Mouse (Mus musculus) forebrain, embryonic 14.5 days (tissue): Measurements from ENCODE around the gene Olfr786. TPM values are rescaled to one million over a fixed set of nuclear protein-coding genes. Genes with fewer than 3 reads are reported as not detected.

Experiments used
- polyA plus RNA-seq: library from polyadenylated mRNA; unstranded; fragments of >200 nt; fragmentation: Nextera tagmentation; extraction: Ambion mirVana; gene quantifications from 2 replicates; pipeline ENCODE4 v1.2.1, GENCODE M21; 2014

Gene Olfr786
- polyA plus RNA-seq, 1 experiment from 2014 or later: not detected

Other genes starting within 250 kb of the Olfr786 start
- not detected in 2 replicates for gene Olfr772, start 249.4 kb upstream of the Olfr786 start, polyA plus RNA-seq
- not detected in 2 replicates for gene Olfr773, start 239.9 kb upstream of the Olfr786 start, polyA plus RNA-seq
- gene Olfr774, start 191.1 kb upstream of the Olfr786 start, polyA plus RNA-seq: not detected in 2 replicates
- gene Olfr775, start 178.9 kb upstream of the Olfr786 start, polyA plus RNA-seq: not detected in 2 replicates
- not detected in 2 replicates for gene Olfr776, start 168.2 kb upstream of the Olfr786 start, polyA plus RNA-seq
- not detected in 2 replicates for gene Olfr777, start 155.8 kb upstream of the Olfr786 start, polyA plus RNA-seq
- not detected in 2 replicates for gene Olfr780, start 109.2 kb upstream of the Olfr786 start, polyA plus RNA-seq
- gene Olfr781, start 98.5 kb upstream of the Olfr786 start, polyA plus RNA-seq: not detected in 2 replicates
- not detected in 2 replicates for gene Olfr782, start 78.5 kb upstream of the Olfr786 start, polyA plus RNA-seq
- gene Olfr784, start 43.2 kb upstream of the Olfr786 start, polyA plus RNA-seq: 0.09 TPM in 1 of 2 replicates, not detected in the other
- not detected in 2 replicates for gene Olfr785, start 21.9 kb upstream of the Olfr786 start, polyA plus RNA-seq
- gene Olfr787, start 34.6 kb downstream of the Olfr786 start, polyA plus RNA-seq: not detected in 2 replicates
- not detected in 2 replicates for gene Olfr788, start 43.7 kb downstream of the Olfr786 start, polyA plus RNA-seq
- gene Olfr789, start 57.4 kb downstream of the Olfr786 start, polyA plus RNA-seq: not detected in 2 replicates
- not detected in 2 replicates for gene Olfr790, start 71.2 kb downstream of the Olfr786 start, polyA plus RNA-seq
- not detected in 2 replicates for gene Olfr791, start 94.5 kb downstream of the Olfr786 start, polyA plus RNA-seq
- gene Olfr792, start 111.9 kb downstream of the Olfr786 start, polyA plus RNA-seq: not detected in 2 replicates
- not detected in 2 replicates for gene Olfr794, start 140.3 kb downstream of the Olfr786 start, polyA plus RNA-seq
- gene Olfr796, start 185.3 kb downstream of the Olfr786 start, polyA plus RNA-seq: not detected in 2 replicates
- gene Olfr798, start 200.6 kb downstream of the Olfr786 start, polyA plus RNA-seq: not detected in 2 replicates
- not detected in 2 replicates for gene Olfr799, start 210.2 kb downstream of the Olfr786 start, polyA plus RNA-seq
- not detected in 2 replicates for gene Olfr800, start 230.4 kb downstream of the Olfr786 start, polyA plus RNA-seq
- gene Olfr801, start 246.6 kb downstream of the Olfr786 start, polyA plus RNA-seq: not detected in 2 replicates